Mouse (Mus musculus): ENCODE measurements around the gene Abca12. TPM values are rescaled to one million over a fixed set of nuclear protein-coding genes. Genes with fewer than 3 reads are reported as not detected.

Gene Abca12
- polyA plus RNA-seq (2012; ENCODE audit: insufficient read depth, low replicate concordance) = 0.12 TPM in 1 of 2 replicates, not detected in the other

- TF ChIP-seq GATA1 (IDR thresholded peaks at IDR 0.05; ENCODE audit: borderline replicate concordance, low read length) = no peak
- no peak for TF ChIP-seq FLI1 (IDR thresholded peaks at IDR 0.05; ENCODE audit: low read length)
- Histone ChIP-seq H3K36me3 (replicated peaks; ENCODE audit: low read length) (no peaks in the 10 kb centered on the region), H3K4me1 (no peaks in the 10 kb centered on the region), H3K27me3 (replicated peaks) (no peaks in the 10 kb centered on the region), H3K9me3 (peaks cover 11% of the 10 kb centered on the region), H3K4me3 (replicated peaks) (no peak within 1 kb of the TSS)
Observed at GRCm38 (mm10) chr1:71414810-71415209, at the start of gene Abca12. Abca12 (minus strand) TSS chr1:71414910.

GRCm38 (mm10) chr1:71457961-71458360, 43.3 kb upstream of the Abca12 start:
- Histone ChIP-seq H3K4me1 (no peaks in the 10 kb centered on the region), H3K4me3 (replicated peaks) (no peak overlapping the region), H3K36me3 (replicated peaks; ENCODE audit: low read length) (no peaks in the 10 kb centered on the region), H3K27me3 (replicated peaks) (no peaks in the 10 kb centered on the region), H3K9me3 (0 out of 2 replicates have a peak, but pooled peaks cover 3% of the 10 kb centered on the region)
- TF ChIP-seq GATA1 (IDR thresholded peaks at IDR 0.05; ENCODE audit: borderline replicate concordance, low read length) = no peak
- no peak for TF ChIP-seq FLI1 (IDR thresholded peaks at IDR 0.05; ENCODE audit: low read length)

GRCm38 (mm10) chr1:71447424-71447823, 32.7 kb upstream of the Abca12 start:
- no peak overlapping the region for H3K4me3 ChIP-seq (replicated peaks)
- no peaks in the 10 kb centered on the region for H3K27me3 ChIP-seq (replicated peaks)
- 0 out of 2 replicates have a peak, but pooled peaks cover 7% of the 10 kb centered on the region for H3K9me3 ChIP-seq
- TF ChIP-seq FLI1 (IDR thresholded peaks at IDR 0.05; ENCODE audit: low read length) (no peak), GATA1 (IDR thresholded peaks at IDR 0.05; ENCODE audit: borderline replicate concordance, low read length) (no peak)
- no peaks in the 10 kb centered on the region for H3K4me1 ChIP-seq
- H3K36me3 ChIP-seq (replicated peaks; ENCODE audit: low read length) = no peaks in the 10 kb centered on the region

- Histone ChIP-seq H3K4me1 (no peaks in the 10 kb centered on the region), H3K4me3 (replicated peaks) (no peak overlapping the region), H3K9me3 (peaks cover 3% of the 10 kb centered on the region; the same call in 1 of the 2 replicates), H3K36me3 (replicated peaks; ENCODE audit: low read length) (no peaks in the 10 kb centered on the region), H3K27me3 (replicated peaks) (no peaks in the 10 kb centered on the region)
- TF ChIP-seq GATA1 (IDR thresholded peaks at IDR 0.05; ENCODE audit: borderline replicate concordance, low read length) (no peak), FLI1 (IDR thresholded peaks at IDR 0.05; ENCODE audit: low read length) (no peak)
Observed at GRCm38 (mm10) chr1:71421741-71422333, 7.1 kb upstream of the Abca12 start.

GRCm38 (mm10) chr1:71418467-71418866, 3.8 kb upstream of the Abca12 start:
- Histone ChIP-seq H3K27me3 (replicated peaks) (no peaks in the 10 kb centered on the region), H3K36me3 (replicated peaks; ENCODE audit: low read length) (no peaks in the 10 kb centered on the region), H3K4me1 (no peaks in the 10 kb centered on the region), H3K4me3 (replicated peaks) (no peak overlapping the region), H3K9me3 (peaks cover 9% of the 10 kb centered on the region; the same call in 1 of the 2 replicates)
- TF ChIP-seq GATA1 (IDR thresholded peaks at IDR 0.05; ENCODE audit: borderline replicate concordance, low read length) (no peak), FLI1 (IDR thresholded peaks at IDR 0.05; ENCODE audit: low read length) (no peak)

- H3K4me1 ChIP-seq = no peaks in the 10 kb centered on the region
- TF ChIP-seq FLI1 (IDR thresholded peaks at IDR 0.05; ENCODE audit: low read length) = no peak
- TF ChIP-seq GATA1 (IDR thresholded peaks at IDR 0.05; ENCODE audit: borderline replicate concordance, low read length) = no peak
- no peak overlapping the region for H3K4me3 ChIP-seq (replicated peaks)
- no peaks in the 10 kb centered on the region for H3K36me3 ChIP-seq (replicated peaks; ENCODE audit: low read length)
- no peaks in the 10 kb centered on the region for H3K27me3 ChIP-seq (replicated peaks)
- peaks cover 11% of the 10 kb centered on the region for H3K9me3 ChIP-seq
Observed at GRCm38 (mm10) chr1:71417951-71418350, 3.2 kb upstream of the Abca12 start.

GRCm38 (mm10) chr1:71414084-71414483, 626 bp downstream of the Abca12 start:
- H3K4me1 ChIP-seq = no peaks in the 10 kb centered on the region
- H3K36me3 ChIP-seq (replicated peaks; ENCODE audit: low read length) = no peaks in the 10 kb centered on the region
- no peaks in the 10 kb centered on the region for H3K27me3 ChIP-seq (replicated peaks)
- H3K4me3 ChIP-seq (replicated peaks) = no peak overlapping the region
- no peak for TF ChIP-seq FLI1 (IDR thresholded peaks at IDR 0.05; ENCODE audit: low read length)
- TF ChIP-seq GATA1 (IDR thresholded peaks at IDR 0.05; ENCODE audit: borderline replicate concordance, low read length) = no peak
- peaks cover 11% of the 10 kb centered on the region for H3K9me3 ChIP-seq

GRCm38 (mm10) chr1:71413114-71413513, 1.6 kb downstream of the Abca12 start:
- Histone ChIP-seq H3K9me3 (peaks cover 8% of the 10 kb centered on the region), H3K27me3 (replicated peaks) (no peaks in the 10 kb centered on the region), H3K4me3 (replicated peaks) (no peak overlapping the region), H3K4me1 (no peaks in the 10 kb centered on the region), H3K36me3 (replicated peaks; ENCODE audit: low read length) (no peaks in the 10 kb centered on the region)
- no peak for TF ChIP-seq FLI1 (IDR thresholded peaks at IDR 0.05; ENCODE audit: low read length)
- TF ChIP-seq GATA1 (IDR thresholded peaks at IDR 0.05; ENCODE audit: borderline replicate concordance, low read length) = no peak

- no peaks in the 10 kb centered on the region for H3K4me1 ChIP-seq
- TF ChIP-seq GATA1 (IDR thresholded peaks at IDR 0.05; ENCODE audit: borderline replicate concordance, low read length) = no peak
- no peak for TF ChIP-seq FLI1 (IDR thresholded peaks at IDR 0.05; ENCODE audit: low read length)
Observed at GRCm38 (mm10) chr1:71407711-71408110, 7.0 kb downstream of the Abca12 start.

GRCm38 (mm10) chr1:71397635-71398034, 17.1 kb downstream of the Abca12 start:
- TF ChIP-seq GATA1 (IDR thresholded peaks at IDR 0.05; ENCODE audit: borderline replicate concordance, low read length) (no peak), FLI1 (IDR thresholded peaks at IDR 0.05; ENCODE audit: low read length) (no peak)
- no peaks in the 10 kb centered on the region for H3K9me3 ChIP-seq
- no peaks in the 10 kb centered on the region for H3K27me3 ChIP-seq (replicated peaks)
- no peaks in the 10 kb centered on the region for H3K36me3 ChIP-seq (replicated peaks; ENCODE audit: low read length)
- no peak overlapping the region for H3K4me3 ChIP-seq (replicated peaks)
- H3K4me1 ChIP-seq = no peaks in the 10 kb centered on the region

More at GRCm38 (mm10) chr1:71407711-71408110, 7.0 kb downstream of the Abca12 start:
- Histone ChIP-seq H3K4me3 (replicated peaks) (no peak overlapping the region), H3K36me3 (replicated peaks; ENCODE audit: low read length) (no peaks in the 10 kb centered on the region), H3K27me3 (replicated peaks) (no peaks in the 10 kb centered on the region), H3K9me3 (peaks cover 3% of the 10 kb centered on the region; the same call in 1 of the 2 replicates)

All from megakaryocyte, embryonic 14.5 days (primary cell).